Mouse (Mus musculus) liver (tissue): ENCODE results near the gene Vmn2r27.

Source experiments
- DNase-seq: peaks from one replicate; pipeline ENCODE4 v3.0.0-alpha.2; 2020; ENCODE audit warnings: mixed read lengths

Gene Vmn2r27

GRCm38 (mm10) chr6:124231756-124232155, at the start of gene Vmn2r27:
TSS of gene Vmn2r27 (minus strand) at chr6:124231856.
- no peak for DNase-seq

- no peak for DNase-seq
Measured at GRCm38 (mm10) chr6:124278291-124278690, 46.6 kb upstream of the Vmn2r27 start.

GRCm38 (mm10) chr6:124277641-124278040, 46.0 kb upstream of the Vmn2r27 start:
- DNase-seq = no peak

GRCm38 (mm10) chr6:124273231-124273880, 41.7 kb upstream of the Vmn2r27 start:
- DNase-seq = peak; percentile 12

GRCm38 (mm10) chr6:124262696-124263095, 31.0 kb upstream of the Vmn2r27 start:
- DNase-seq = peak; percentile 70

- DNase-seq = peak; percentile 68
Measured at GRCm38 (mm10) chr6:124260198-124260931, 28.7 kb upstream of the Vmn2r27 start.

- no peak for DNase-seq
Measured at GRCm38 (mm10) chr6:124255721-124256470, 24.2 kb upstream of the Vmn2r27 start.

GRCm38 (mm10) chr6:124202116-124202515, 29.5 kb downstream of the Vmn2r27 start:
- no peak for DNase-seq

GRCm38 (mm10) chr6:124168499-124169257, 63.0 kb downstream of the Vmn2r27 start:
- DNase-seq = no peak

GRCm38 (mm10) chr6:124166596-124166995, 65.1 kb downstream of the Vmn2r27 start:
- DNase-seq = no peak

GRCm38 (mm10) chr6:124149808-124150207, 81.8 kb downstream of the Vmn2r27 start:
- DNase-seq = no peak
